Mouse (Mus musculus) gastrocnemius, postnatal 14 days (tissue): ENCODE measurements at regions not wholly inside any gene's neighbourhood (a gene's known extent, or its start where the extent isn't known, plus 50 kb on each side); places are given as distances from the start of the nearest gene placed in this dataset.

ENCODE experiments used
- DNase-seq: peaks from one replicate; pipeline ENCODE4 v3.0.0; 2021; ENCODE audit warnings: mixed read lengths
- intact Hi-C: fragments of 180-260 bp; cut with DNase I; formaldehyde crosslinking; loops from one replicate; pipeline ENCODE4 v1.15.1; 2025; ENCODE audit warnings: low total_unique reads

DNA sequence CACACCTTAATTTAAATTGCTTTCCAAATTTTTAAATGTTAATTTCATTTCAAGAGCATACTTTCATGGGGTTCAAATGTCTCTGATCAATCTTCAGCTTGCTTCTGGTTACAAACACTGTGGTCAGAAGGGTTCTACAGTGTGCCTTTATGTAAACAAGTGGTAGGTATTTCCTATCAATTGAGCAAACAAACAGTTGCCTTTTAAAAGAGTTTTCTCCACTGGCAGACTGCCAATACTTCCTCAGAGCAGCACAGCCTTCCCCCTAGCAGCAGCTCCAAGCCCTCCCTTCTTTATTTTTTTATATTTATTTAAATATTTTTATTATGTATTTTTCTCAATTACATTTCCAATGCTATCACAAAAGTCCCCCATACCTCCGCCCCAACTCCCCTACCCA lies 977.8 kb downstream of the Fstl5 start:
- DNase-seq, result no peak
- intact Hi-C loops, result no loop called here

DNA sequence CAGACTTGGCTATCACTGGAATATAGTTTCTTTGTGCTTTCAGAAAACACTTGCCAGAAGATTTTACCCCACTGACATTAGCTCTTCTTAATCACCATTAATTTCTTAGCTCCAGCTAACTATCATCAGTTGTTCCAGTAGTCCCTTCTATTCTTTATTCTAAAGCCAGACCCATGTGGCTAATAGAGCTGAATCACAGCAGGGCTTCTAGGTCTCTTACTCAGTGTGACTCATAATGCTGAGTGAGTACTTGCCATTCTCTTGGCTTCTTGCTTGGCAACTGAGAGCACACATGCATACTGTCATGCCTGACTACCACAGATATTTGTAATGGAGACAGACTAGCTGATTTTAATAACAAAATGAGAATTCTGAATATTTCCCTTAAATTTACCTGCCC lies 1001.0 kb downstream of the Fstl5 start:
- DNase-seq, result no peak

DNA sequence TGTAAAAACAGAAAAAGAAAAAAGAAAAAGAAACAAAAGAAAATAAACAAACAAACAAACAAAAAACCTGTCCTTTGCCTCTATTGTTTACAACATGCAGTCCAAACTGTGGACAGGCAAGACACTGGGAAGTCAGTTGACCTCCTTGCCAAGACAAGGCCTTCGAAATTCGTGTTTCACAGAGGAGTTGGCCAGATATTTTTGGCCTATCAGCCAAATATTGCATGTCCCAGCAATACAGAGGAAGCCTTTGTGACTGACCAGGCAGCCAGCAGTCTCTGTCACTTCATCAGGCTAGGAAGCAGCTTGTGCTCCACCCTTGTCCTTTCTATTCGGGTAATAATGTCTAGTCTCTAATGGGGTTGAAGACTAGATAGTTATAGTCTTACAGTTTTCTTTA lies 1017.7 kb downstream of the Fstl5 start:
- DNase-seq, result no peak

More for the DNA sequence above, 1001.0 kb downstream of the Fstl5 start:
- intact Hi-C loops, result no loop called here

DNA sequence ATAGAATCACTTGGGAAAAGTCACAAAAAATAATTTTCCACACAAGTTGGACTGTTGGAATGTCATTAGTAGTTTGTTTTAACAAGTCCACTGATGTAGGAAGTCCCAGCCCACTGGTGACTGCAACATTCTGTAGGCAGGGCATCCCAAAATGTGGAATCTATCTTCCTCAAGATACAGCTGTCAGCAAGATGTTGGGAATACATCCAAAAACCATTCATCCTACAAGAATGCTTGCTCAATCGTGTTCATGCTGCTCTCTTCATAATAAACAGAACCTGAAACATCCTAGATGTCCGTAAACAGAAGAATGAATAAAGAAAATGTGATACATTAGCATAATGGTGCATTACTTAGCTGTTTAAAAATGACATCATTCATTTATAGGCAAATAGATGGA lies 1038.9 kb downstream of the Fstl5 start:
- intact Hi-C loops, result no loop called here
- DNase-seq, result no peak

More for the DNA sequence above, 1017.7 kb downstream of the Fstl5 start:
- intact Hi-C loops, result no loop called here

GRCm38 (mm10) chr3:77120581-77120980 lies 1046.5 kb downstream of the Fstl5 start:
- intact Hi-C loops, result no loop called here
- no peak for DNase-seq

DNA sequence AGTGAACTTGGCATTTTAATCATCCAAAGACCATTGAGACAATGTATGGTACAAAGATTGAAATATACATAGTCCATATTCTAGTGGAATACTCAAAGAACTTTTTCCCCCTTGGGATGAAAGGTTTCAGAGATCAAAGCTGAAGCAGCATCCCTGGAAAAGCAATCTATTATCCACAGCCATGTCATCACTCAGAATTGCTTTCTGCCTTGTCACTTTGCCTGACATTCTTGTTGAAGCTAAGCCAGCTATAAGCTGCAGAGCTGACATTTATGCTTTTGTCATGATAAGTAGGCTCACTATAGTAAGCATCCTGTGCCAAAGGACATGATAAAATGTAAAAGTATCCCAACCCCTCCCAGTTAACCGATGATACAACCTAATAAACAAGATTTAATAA lies 1077.6 kb downstream of the Fstl5 start:
- intact Hi-C loops, result no loop called here
- DNase-seq, result no peak

- intact Hi-C loops, result no loop called here
Observed at GRCm38 (mm10) chr3:77197828-77198227, 1123.8 kb downstream of the Fstl5 start.

DNA sequence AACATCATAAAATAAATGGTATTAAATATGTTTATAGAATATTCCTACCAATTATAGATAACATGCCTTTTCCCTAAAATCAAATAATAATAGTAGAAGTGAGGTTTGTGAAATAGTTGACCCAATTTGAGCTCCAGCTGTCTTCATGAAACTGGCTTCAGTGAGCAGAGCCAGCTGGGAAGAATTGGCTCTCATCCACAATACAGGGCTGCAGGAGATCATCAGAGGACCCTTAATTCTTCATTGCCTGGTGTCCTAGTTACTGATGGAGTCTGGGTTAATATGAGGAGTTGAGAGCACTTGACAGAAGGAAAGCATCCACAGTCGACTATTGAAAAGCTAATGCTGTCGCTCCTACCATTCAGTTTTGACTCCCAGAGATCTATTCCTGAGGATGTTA lies 1124.2 kb downstream of the Fstl5 start:
- intact Hi-C loops, result no loop called here
- DNase-seq, result peak; percentile 7

More at GRCm38 (mm10) chr3:77197828-77198227, 1123.8 kb downstream of the Fstl5 start:
- DNase-seq, result no peak

DNA sequence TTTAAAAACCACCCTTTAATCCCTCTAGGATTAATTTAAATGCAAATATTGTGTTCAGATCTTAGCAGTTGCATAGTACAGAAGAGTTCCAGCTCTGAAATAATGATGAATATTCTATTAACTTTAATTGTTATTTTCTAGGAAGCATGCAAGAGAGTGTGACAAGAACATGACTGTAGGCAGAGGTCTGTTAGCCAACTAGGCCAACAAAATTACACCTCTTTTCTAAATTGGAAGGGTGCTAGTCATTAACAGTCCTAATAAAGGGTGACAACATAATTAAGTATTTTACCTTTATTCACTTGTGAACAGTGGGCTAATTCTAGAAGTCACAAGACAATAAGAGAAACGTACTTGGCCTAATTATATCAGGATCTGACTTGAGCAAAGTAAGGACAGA lies 1151.9 kb downstream of the Fstl5 start:
- no peak for DNase-seq
- intact Hi-C loops, result no loop called here
